Mouse (Mus musculus) urinary bladder, adult 18-20 months (tissue): ENCODE measurements at regions not wholly inside any gene's neighbourhood (a gene's known extent, or its start where the extent isn't known, plus 50 kb on each side); places are given as distances from the start of the nearest gene placed in this dataset.

Experiments used
- DNase-seq, 2 experiments: peaks; one replicate each; pipeline ENCODE4 v3.0.0; 2022; ENCODE audit warnings: low spot score in 2 of 2, mixed read lengths in 2 of 2

DNA sequence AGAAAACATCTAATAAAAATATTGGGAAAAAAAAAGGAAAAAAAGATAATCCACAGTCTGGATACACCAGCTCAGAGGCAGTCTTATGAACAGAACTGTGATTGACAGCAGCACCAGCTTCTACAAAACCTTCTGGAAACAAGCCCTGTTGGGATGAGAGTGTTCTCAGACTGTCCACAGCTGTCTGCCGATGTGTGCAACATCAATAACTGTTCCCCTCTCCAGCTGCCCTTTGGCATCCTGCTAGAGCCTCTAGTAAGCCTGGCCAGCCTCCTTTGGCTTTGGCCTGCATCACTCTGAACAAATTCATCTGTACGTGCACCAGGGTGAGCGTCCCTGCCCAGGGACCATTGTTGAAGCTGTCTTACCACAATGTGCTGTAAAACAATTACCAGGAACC lies 137.0 kb upstream of the Irs2 start:
- DNase-seq, result no peak

DNA sequence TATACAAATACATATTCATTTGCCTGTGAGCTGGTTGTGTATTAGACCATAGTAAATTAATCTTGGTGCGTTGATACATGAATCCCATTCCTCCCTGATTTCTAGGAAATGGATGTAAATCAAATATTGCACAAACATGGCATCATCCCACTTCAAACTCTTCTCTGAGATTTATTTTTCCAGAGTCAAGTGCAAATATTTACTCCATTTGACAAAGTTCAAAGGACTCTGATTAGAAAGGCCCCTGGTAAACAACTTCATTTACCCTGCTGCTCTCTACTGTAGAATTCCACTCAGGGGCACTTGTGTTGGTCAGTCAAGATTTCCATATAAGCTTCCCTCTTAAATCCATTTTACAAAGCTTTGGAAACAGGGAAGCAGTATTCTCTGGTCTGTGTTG lies 132.3 kb upstream of the Irs2 start:
- DNase-seq, result no peak

DNA sequence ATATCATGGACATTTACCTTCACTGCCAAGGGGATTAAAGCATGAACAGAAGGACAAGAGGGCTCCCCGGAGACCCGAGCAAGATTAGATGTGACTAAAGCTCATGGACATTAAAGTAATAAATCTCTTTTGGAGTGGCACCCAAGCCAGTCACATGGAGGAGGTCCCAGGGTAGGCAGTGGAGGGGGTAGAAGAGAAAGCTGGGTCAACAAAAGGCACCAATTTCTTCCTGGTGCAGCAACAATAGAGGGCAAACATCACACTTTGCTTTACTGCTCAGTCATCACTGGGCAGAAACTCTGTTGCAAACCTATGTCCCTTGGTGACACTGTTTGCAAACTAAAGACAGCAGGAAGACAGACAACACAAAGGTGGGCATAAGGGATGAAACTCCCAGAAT lies 131.0 kb upstream of the Irs2 start:
- DNase-seq, result no peak

DNA sequence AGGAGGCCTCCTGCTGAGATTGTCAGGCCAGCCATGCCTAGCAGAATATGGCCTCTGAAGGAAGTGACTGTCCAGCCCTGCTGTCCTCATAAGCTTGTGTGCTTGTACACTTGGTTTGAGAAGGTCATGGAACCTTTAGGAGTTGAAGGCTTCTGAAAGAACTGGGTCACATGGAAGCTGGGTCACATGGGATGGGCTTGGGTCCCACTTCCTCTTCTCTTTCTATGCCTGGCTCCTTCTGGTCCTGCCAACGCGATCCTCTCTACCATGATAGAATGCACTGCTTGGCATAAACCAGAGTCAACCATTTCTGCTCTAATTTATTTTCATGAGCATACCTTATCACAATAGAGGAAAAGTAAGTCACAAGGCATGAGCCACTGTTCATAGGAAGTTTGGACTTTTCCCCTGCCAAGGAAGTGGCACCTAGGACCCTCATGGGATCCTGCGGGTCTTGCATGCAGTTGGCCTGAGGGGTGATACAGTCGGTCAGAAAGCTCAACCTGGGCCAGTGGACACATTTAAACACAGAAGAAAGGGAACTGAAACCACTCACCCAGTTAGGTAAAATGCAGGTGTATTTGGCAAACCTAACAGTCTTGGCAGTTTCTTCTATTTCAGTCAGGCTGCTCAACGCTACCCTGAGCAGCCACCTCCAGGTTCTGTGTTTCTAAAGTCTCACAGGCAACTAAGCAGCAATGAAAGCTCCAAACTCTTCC lies 130.2 kb upstream of the Irs2 start:
- no peak for DNase-seq

DNA sequence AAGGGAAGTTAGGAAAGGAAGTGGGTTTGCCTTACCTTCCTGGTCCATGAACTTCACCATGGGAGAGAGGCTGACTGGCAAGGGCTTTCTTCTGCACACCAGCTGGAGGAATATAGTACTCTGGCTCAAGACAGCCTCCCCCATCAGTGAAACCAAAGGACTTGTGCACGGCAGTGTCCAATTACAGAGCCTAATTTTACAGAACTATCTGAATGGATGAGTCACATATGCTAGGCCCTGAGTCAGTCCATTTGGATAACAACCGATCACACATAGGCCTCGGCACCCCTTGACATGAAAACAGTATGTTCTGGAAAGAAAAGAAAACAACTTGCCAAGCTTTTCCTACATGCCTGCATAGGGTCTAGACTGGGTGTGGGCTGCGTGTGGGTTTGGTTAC lies 128.3 kb upstream of the Irs2 start:
- DNase-seq, result no peak

DNA sequence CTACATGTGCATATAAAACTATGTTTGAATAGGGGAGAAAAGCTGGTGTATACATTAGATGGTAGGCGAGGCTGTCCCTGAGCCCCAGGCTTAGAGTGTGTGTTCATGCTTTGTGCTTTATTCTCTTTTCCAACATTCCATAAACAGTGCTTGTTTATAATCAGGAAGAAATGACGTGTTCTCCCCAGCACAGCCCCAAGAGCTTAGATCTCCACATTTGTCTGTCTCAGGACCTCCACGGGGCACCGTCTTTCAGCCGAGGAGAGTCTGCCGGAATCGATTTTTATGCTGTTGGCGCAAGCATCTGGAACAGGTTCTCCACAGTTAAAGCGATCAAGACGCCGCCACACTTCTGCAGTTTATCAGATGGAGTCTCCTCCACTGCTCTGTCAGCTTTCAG lies 126.9 kb upstream of the Irs2 start:
- no peak for DNase-seq

DNA sequence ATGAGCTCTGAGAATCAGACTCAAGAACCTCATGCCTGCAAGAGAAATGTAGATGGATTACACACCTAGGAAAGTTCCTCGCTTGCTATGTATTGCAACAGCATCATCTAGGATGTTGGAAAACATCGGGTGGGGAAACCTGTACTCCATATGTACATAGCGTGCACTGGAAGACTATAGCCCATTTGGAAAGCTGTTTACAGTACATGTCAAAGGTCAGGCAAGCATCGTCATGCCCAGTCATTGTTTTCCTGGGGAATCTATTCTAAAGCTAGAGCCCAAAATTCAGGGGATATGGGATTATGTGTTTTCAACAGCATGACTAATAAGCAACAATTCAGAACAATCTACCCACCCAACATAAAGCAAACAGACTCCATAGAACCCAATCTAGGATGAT lies 126.3 kb upstream of the Irs2 start:
- DNase-seq, result no peak

DNA sequence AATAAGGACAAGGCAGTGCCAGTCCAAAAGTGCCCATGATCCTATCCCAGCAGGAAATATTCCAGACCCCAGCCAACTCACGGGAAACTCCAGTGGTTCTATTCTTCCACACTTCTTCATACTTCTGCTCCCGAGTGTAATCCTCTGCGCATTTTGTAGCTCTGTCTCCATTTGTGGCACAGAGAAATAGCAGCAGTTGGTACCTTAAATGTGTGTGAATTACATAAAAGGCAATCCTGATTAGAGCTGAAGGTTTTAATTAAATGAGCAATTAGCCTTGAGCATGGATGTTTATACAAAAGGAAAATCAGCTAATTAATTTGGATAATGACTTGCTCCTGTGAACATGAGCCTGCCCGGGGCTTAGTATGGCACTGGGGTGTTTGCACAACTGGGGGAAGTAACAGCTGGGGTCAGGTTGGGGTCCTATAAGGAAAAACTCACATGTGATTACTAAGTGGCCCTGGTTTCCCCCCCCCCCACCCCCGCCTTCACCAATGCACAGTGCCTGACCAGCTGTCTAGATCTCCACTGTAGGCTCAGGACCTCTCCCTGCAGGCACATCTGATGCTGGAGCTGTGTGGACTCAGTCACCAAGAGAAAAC lies 110.9 kb upstream of the Irs2 start:
- DNase-seq, result no peak

DNA sequence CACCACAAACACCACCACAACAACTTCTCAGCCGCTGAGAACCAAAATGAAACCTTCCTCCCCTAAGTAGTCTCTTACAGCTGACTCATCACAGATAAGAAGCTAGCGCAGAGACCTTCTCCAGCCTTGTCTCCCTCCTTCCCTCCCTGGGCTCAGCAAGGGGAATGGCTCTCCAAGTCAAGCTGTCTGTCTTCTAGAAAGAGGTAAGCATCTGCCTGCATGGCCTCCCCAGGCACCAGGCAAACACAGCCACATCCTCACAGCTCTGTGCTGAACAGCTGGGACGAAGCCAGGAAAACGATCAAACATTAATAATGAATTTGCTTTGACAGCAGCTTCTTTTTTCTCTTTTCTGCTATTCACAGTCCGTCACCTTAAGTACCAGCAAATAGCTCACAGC lies 108.3 kb upstream of the Irs2 start:
- DNase-seq, result no peak

DNA sequence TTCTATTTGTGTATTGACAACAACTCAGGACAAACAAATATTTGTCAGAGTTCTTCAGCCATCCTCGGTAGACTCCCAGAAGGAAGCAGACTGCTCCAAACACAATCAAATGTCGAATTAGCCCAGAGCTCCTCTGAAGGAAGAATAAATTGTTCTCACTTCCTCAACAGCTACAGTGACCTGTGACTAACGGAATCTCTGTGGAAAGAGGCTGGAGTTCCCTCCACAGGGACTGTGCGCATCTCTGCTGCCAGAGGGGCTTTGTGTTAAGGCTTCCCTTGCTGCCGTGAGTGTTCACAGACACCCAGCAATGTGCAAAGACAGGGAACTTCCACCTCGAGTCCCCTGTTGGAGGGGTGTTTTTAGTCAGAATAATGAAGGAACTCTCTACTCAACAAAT lies 107.0 kb upstream of the Irs2 start:
- no peak for DNase-seq

DNA sequence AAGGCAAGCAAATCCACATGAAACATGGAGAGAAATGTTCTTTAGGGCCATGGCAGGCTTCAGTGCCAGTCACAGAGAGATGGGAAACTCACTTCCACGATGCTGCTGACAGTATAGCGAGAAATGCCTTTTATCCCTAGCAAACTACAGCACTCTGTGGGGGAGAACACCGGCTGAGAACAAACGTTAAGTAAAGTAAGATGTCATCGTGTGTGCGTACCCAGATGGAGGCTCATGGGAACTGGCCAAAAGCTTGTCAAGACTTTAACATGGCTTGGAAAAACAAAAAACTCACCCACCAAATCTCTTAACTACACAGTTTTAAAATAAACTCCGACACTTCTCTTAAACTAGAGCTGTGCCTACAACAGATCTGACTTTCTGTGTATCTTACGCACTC lies 106.3 kb upstream of the Irs2 start:
- no peak for DNase-seq

DNA sequence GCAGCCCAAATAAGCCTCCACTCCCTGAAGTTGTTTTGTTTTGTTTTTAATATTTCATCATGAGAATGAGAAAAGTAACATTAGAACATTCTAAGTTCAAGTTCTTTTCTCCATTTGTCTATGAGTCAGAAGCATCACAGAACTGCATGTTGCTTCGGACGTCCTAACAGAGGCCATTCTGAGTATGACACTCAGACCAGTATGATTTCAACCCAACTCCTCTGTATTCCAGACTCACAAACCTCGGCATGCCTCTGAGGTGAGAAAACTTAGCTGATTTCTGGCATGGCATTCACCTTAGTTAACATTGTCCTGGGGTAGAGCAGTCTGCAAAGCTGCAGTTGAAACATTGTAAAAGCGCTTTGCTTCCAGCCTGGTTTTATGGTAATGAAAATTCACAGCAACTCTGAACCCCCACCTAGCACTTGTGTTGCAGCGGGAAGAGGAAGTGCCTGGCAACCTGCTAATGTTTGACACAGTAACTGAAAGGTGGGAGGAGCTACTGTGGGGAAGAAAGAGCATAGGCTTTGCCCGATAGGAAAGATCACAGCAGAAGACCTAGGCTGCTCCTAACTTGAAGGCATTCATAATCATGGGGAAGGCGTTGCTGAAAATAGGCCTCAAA lies 104.8 kb upstream of the Irs2 start:
- DNase-seq, result no peak

DNA sequence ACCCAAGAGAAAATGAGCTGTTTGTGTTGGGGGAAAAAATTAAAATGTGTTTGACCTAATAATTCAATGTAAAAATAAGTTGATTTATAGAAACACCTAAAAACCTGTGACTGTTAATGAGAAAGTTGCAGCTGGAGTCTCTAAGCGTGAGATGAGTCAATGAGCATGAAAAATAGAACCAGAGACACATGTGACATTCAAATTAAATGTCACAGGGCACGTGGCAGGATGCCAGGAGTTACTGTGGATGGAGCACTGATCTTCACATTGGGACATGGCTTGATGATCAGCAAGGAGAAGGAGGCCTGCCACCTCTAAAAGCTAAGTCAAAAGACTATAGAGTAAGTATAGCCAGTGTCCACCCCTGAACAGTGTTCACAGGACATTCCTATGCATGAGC lies 103.7 kb upstream of the Irs2 start:
- no peak for DNase-seq

DNA sequence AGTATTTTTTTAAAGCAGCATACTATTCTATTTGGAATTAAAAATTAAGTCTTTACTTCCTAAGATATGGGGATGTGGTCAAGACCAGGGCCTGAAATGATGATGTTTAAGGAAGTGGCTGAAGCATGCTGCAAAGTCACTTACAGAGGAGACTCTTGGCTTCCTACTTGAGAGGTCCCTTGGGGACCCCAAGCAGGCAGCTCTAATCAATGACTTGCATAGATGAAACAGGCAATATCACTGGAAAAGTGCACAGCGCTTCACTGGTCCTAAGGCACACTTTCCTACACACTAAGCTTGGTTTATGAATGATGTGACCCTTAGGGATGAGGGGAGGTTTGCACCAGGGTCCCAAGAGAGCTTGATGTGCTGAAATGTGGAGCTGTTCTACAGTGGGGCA lies 99.2 kb upstream of the Irs2 start:
- no peak for DNase-seq

DNA sequence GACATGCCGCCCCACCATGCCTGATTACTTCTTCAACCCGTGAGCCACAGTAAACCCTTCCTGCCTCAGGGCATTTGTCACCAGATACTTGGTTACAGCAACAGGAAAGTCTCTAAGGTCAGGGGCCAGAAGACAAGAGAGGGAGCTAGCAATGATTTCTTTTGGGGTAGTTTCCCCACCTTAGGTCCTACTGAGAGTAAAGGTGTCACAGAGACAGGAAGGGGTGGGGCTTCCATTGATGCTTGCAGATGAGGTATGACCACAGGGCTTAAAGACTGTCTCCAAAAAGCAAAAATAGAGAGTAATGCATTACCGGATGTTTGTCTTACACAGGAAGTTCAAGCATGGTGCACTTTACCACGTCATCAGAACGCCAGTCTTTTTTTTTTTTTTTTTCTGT lies 98.8 kb upstream of the Irs2 start:
- no peak for DNase-seq

DNA sequence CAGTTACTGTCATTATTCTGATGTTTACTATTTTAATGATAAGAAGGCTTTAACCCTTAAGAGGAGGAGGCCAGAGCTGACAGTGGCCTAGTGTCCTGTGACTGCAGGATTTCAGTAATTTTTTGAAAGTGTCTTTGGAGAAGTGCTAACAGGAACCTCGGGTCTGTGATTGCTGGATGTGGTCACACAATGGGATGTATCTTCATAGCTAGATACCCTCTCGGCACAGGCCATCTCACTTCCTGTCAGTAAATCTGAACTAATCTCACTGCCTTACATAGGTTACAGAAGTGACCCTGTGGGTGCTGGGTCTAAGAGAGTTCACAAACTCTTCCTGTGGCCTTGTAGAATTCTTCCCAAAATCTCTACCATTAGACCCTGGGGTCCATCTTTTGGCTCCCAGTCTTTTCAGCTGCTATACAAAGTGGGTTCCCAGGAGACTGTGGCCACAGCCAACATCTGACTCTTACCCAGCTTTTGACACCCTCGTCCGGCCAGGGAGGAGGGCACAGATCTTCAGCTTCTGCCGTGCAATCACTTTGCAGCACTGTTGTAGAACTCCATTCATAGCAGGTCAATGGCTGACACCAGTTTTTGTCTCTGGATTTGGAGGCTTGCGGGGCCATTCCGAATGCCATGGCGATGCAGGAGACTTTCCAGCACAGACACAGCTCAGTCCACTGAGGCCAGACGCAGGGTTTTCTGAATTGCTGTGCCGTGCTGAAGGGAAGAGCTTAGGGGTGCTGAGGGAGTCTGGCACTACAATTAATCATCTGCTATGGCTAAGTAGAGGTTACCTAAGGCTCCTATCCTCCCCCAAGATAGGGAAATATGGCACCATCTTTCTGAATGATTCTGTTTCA lies 95.7 kb upstream of the Irs2 start:
- no peak for DNase-seq

DNA sequence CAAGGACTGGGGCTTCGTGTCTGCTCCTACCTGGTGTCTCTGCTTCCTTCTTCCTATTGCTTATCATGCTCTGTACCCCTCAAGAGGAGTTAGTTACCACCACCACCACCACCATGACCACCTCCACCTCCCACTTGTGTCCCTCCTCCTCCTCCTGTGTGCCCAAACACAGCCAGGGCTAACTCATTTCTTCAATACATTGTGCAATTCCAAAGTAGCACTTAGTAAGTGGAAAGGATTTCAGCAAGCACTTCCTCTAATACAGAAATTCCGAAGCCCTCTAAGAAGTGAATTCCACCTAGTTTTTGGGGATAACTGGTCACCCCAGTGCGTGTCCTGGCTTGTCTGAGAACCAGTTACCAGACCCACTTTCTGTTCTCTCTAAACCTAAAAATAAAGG lies 92.1 kb upstream of the Irs2 start:
- no peak for DNase-seq

DNA sequence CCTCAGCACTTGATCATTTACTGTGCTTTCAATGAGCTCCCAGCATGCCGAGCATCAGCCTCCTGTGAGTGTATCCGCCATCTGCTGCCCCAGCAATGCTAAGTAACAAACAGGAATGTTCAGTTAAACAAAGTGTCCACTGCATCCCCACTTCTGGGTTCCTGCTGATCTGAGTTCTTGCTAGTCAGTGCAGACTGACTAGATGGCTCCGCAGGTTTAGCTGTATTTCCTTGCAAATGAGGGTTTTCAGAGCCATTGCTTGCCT lies 91.3 kb upstream of the Irs2 start:
- DNase-seq, result no peak

DNA sequence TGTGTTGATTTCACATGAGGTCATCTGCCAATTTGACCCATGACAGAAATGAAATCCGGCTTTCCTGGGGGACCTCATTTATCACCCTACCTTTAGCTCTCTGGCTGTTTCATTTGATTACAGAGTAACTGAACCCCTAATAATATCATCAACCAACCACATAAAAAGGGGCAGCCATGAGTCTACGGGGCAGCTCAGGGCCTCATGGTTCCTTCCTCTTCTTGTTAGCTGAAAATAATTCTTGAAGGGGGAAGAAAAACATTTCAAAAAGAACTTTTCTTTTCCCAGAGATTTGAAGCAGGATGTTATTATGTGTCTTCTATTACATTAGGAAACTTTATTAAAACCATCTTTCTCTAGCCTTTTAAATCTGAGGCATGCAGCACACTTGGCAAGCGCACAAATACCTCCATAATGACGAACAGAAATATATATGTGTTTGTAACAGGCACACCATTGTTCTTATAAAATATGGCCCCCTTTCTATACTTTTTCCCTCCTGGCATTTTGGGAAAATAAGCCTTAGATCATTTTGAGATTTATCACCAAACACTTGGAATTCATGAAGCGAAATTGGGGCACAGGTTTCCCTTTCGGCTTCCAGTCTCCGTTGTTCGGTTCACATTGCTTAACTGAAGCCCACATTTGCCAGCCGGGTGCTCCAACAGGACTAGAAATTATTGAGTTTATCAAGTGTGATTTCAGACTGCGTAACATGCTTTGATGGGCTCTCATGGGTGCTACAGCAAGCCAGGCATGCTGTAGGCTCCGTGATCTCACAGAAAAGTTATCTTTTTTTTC lies 90.7 kb upstream of the Irs2 start:
- DNase-seq, result no peak

DNA sequence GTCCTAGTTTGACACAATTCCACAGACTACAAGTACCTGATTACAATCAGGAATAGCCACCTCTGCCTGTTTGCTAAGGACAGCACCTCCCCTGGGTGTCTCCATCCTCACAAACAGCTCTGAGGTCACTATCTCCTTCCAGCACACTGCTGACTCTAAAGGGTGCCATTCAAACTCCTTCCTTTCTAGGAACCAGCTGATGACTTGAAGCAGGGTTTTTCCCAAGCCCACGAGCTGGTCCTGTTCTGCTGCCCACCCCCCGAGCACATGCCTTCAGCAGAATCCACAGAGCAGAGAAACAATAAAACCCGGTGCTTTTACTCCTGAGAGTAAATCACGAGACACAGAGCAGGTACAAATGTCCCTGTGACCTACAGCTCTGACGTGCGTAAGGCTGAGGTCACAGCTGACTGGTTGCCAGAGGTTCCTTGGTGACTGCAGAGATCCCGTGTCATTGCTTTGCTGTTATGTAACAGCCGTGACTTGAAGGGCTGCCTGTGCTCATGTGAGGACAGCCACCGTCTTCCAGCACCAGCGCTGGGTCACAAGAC lies 90.0 kb upstream of the Irs2 start:
- DNase-seq, result no peak

DNA sequence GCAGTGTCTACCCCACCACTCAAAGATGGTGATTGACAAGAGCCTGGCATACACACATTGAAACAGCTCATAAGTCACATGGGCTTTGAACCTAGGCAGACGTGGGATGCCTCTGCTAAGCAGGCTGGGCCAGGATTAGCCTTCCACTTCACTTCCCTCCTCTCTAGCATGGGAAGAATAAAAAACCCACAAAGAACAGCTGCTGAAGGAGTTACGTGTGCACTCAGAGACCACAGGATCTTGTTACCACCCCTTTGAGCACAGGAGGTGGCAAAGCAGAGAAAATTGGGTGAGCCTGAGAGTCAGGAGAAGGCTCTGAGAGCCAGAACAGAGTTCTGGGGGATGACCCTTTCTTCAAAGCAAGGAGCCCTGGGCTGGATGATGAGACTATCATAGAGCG lies 89.6 kb upstream of the Irs2 start:
- no peak for DNase-seq

DNA sequence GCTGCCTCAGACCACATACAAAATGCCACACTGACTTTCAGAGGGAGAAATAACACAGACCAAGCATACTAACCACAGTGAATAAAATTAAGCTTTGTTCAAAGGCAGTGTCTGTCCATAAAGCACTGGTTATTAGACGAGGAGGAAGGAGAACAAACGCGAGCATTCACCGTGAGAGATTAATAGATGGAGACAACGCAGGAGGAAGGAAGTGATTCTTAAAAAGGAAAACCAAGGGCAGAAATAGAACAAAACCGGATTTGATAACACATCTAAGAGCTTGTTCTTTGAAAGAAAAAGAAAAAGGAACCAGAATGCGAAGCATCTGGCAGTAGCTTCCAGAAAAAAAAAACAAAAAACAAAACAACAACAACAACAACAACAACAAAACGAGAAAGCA lies 86.3 kb upstream of the Irs2 start:
- DNase-seq, result no peak
